Mouse (Mus musculus) kidney, adult 9 months (tissue): ENCODE measurements at regions not wholly inside any gene's neighbourhood (a gene's known extent, or its start where the extent isn't known, plus 50 kb on each side); places are given as distances from the start of the nearest gene placed in this dataset.

Experiments
- DNase-seq: peaks from one replicate; pipeline ENCODE4 v3.0.0; 2022

DNA sequence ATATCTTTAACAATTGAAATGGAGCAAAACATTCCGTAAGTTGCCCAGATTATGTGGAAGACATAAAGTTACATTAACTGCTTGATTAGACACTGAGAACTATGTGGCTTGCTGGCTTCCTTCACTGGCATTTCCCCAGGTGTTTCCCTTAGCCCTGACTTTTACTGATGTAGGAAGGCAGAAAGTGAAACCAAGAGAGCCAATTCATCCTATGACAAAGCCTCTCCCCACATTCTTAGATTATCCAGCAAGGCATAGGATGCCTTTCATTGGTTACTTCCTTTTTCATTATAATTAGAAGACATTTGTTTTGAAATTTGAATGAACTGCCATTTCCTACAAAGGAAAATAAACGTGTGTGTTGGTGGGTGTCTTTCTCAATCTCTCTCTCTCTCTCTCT, 72.1 kb downstream of the Cdc42ep3 start:
- DNase-seq = no peak

DNA sequence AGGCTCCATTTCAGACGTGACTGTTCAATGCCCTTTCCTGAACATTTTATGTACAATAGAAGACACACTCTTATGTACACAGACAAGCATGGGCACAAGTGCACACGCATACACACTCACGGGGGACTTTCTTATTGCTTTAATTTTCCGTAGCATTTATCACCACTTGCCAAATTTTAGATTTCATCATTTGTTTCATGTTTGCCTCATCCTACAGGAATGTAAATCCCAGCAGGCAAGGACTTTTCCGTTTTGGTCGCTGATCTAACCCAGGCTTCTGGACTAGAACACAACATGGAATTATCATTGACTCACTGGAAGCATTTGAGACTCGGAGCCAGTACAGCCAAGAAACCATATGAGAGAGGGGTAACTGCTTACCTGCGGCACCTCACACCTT, 81.3 kb downstream of the Cdc42ep3 start:
- no peak for DNase-seq

DNA sequence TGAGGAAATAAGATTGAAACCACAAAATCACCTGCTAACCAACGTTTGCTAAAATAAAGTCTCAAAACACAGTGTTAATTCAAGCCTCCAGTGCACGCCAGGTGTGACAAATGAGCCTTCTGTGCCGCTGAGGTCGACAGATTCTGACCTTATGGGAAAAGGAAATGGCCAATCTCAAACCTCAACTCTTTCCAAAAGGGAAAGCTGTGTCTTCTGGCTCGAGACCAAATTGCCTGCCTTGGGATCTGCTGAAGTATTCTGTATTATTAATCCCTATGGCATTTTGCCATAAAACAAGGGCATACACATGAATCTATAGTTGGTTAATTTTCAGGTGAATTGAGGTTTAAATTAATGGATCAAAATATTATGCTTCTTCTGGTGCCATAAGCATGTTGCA, 95.2 kb downstream of the Cdc42ep3 start:
- no peak for DNase-seq

DNA sequence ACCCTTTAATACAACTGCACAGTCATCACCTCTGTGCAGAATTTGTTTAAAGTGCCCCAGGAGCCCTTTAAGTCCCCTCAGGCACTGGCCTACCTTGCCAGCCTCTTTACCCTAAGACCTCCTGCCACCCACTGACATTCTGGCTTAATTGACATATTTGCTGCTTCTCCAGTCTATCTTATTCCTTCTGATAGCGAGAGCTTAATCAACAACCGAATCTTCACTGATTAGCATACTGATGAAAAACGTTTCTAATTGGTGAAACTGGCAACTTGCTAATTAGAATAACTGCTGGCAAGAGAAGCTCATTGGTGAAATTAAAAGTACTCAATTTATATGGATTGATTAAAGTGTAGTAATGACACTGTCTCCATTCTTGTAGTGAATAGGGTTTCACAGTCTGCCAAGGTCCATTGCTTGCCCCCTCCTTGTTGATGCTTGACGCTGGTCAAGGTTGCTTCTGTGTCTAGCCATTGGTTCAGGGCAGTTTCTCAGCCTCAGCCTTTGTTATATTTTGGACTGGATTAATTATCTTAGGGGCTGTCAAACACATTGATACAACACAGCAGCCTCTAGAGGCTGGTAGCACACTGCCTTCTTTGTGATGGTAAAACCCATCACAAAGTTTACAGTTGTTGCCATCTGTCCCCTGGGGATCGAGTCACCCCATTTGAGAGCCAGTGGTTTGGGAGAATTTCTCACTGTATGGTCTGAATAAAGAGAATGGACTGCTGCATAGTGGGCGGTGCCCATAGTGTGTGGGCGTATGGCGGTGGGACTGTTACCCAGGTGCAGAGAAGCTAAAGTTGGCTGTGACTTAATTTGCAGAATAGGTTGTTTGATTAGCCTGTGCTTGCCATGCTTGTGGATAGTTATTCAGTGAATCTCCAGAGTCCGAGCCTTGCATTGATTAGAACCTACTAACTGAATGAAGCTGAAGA, 107.7 kb downstream of the Cdc42ep3 start:
- no peak for DNase-seq

DNA sequence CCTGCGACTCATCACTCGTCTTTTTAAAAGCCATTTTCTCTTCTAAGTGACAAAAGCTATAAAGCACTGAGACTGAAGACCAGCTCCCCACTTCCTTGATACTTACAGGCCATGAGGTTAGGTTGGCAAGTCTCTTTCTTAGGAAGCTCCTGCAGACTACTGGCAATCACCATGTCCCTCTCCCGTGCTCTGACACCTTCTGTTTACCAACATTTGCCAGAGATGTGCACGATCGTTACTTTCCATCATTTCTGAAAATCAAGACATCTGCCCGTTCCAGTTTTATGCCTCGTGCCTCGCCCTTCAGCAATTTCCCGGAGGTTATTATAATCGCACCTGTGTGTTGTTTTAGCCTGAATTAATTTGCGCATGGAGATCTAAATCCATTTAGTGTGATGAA, 110.8 kb downstream of the Cdc42ep3 start:
- DNase-seq = no peak

DNA sequence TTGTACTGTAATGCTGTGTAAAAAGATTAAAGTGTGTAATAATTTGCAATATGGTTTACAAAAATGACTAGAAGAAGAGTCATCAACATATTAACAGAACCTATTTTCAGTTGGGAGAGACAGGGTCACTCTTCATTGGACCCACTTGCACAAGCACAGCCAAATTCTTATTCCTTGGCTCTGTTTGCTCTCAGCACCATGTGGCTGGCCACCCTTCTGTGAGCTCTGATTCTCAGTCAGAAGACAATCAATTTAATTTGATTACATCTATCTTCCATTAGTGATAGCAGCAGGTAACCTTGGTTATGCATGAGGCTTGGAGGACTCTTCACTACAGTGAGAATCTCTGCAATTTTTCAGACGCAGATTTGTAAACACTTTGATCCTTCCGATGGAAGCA, 111.5 kb downstream of the Cdc42ep3 start:
- no peak for DNase-seq

DNA sequence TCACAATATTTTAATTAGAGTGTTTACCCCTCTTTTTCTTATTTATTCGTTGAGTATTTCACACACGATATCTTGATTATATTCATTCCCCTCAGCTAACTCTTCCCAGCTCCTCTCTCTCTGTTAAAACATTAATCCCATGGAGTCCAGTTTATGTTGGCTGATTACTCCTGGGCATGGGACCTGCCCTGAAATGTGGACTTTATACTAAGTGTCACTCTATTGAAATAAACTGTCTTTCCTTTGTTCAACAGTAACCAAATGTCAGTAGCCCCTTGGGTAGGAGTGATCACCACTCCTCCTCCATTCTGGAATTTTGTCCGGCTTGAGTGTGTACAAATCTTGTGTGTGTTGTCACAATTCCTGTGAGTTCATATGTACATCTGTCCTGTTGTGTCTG, 113.4 kb downstream of the Cdc42ep3 start:
- peak; percentile 39 for DNase-seq

DNA sequence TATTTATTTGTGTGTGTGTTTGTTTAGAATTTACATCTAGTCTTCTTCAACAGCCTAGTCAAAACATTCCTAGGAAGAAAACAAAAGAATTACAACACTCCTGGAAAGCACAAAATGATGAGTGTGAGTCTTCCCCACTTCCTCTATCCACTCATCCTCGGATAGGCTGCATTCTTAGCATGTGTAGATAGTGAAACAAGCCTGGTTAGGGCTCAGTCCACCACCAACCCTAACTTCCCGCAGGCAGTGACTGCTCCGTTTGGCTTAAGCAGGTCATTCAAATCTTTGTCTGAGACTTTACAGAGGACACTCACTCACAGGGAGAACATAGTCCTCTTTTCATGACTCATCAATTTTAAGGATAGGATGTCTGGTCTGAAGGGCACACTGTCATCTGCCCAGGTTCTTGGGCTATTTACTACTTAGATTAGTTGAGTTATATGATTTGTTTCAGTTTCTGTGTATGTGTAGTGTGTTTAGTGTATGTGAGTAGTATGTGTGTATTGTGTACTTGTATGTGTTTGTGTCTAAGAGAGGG, 118.6 kb downstream of the Cdc42ep3 start:
- no peak for DNase-seq

DNA sequence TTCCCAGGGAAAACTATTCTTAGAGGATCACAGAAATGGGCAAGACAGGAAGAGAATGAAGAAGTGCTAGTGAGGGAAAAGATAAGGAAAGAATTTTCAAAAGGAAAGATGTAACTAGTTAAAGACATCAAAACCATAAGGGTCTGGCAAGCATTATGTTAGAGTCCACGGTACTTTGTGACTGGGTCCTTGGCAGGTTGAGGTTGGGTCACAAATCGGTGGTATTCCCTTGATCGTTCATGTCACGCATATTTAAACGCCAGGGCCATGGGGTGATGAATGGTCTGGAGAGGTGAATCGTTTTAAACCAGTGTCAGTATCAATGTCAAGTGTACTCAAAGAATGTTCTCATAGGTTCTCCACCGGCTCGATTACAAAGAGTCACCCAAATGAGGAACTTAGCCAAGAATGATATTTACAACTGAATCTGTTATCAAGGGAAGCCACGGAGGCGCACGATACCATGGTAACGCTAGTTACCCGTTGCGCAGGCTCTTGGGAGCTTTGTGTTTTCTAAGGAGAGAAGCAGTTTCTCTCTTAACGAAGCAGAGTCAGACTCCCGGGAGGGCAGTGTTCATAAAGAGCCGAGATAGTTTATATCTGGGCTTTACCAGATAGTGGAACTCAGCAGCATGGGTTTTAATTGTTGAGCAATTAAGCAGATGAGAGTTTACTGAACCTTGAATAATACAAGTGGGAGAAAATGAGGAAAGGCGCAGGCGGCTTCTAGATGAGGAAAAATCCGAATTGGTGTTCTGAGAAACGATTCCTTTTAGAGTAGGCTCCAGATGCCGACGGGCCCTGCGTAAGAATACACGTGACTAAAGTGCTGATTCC, 124.0 kb downstream of the Cdc42ep3 start:
- DNase-seq = no peak

DNA sequence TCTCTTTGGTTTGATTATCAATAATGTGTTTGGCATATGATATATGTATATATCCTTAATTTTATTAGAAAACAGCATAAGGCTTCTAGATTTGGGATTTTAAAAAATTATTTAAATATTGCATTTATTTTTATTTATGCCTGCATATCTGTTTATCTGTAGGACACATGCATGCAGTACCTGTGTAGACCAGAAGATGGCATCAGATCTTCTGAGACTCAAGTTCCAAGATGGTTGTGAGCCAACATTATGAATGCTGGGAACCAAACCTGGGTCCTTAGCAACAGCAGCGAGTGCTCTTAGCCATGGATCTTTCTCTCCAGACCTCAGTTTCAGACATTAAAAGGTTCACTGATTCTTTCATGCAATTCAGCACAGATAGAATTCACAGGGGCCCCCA, 148.3 kb downstream of the Cdc42ep3 start:
- no peak for DNase-seq

DNA sequence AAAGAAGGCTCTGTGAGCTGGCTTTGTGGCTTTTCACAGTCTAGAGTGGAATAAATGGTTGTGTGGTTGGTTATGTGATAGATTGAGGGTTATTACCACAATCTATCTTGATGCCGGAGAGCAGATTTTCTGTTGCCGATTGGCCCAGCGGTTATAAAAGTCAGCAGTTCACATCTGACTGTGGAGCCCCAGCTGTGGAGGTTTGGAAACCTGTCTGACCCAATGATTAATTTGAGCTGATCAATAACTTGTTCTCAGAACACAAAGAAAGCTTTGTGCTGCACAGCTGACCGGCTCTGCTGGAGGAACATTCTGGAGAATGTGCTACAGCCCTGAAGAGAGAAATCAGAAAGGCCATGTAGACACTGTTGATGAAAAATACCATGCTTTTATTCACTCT, 148.8 kb downstream of the Cdc42ep3 start:
- DNase-seq = no peak

DNA sequence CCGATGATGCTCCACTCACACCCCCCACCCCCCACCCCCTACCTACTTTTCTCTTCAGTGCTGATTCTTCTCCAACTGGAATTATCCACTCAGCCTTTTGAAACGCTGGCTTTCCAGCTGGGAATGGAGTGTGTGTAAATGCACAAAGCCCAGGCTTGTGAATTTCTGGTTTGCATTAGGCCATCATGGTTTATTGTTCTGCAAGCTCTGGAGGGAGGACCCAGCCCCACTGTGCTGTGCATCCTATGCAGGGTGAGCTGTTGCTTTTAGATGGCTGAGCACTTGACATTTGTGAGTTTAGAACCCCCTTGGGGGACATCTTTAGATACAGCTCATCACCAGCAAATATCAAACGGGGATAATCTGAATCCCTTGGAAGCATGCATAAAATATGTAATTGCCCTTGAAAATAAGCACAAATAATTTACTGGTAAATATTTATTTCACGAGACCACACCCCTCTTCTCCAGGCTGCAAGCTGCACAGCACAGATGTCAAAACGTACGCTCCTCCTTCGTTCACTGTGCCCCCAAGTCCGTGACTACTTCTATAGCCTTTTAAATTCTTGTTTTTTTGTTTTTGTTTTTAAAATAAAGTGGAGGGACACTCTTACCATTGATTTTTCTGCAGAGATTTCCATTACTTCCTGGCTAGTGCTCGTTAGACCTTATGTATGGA, 148.2 kb downstream of the Qpct start:
- no peak for DNase-seq

DNA sequence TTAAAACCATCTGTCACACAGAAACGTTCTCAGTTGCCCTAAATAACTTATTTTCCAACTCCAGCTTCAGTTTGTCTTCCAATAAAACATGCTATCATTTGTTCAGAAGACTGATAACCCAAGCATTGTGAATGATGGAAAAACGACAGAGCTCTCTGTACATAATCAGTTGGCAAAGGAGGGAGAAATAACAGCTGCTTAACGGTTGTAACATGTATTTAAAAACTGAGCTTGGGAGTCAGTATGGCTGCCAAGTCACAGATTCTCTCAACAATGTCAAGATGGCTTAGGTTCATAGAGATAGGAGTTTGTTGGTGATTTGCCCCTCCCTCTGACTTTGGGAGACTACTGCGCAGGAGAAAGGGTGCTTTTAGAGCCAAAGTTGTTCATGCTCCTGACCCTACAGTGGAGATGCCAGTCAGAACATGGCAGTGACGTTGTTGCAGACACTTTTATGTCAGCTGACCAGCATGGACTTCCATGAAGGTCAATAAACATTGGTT, 140.2 kb downstream of the Qpct start:
- DNase-seq = no peak

DNA sequence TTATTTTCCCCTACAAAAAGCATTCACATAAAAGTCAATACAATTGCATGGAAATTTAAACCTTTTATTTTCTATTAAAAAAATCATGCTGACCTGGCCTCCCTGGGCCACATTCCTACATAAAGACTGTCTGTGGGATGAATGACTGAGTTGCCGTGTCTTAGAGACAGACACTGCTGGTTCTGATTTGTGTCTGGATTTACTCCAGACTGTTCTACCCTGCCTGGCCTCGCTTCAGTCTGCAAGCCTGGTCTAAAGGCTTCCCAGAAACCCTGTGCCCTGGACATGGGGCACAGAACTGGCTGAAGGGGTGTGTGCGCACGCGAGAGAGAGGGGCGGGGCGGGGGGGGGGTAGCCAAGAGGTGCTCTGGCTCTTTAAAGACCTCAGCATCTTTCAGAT, 136.6 kb downstream of the Qpct start:
- DNase-seq = no peak

DNA sequence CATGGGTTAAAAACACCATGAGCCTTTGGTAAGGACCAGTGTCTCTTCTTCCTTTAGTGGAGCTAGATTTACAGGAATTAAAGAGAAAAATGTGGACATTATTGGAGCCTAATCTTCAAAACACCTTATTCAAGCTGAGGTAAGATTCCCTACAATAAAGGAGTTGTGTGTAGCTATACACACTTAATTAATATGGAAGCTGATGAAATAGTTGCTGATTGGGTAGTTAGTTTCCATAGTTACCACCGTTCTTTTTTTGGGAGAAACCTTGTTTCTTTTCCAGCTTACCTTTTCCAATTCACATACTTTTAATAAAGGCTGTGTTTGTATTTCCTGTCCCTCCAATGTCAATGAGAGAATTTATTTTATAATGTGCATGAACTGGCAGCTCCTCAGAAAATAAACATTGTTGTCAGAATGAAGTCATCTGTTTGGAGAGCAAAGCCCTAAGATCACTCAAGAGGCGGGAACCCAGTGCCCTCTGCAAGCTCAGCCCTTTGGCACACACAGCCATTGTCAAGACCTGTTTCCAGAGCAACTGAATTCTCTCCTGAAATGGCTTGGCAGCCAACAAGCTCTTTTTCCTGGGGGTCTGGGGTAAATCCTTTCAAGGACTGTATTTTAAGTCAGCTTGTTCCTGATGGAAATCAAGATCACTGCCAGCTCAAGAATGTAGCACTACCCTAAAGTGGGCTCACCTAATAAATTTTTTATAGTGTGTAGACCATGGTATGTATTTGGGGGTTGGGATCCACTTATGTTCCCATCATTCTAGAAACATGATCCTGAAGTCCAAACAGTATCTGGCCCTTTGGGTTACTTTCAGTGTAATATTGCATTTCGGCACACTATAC, 128.8 kb downstream of the Qpct start:
- no peak for DNase-seq

DNA sequence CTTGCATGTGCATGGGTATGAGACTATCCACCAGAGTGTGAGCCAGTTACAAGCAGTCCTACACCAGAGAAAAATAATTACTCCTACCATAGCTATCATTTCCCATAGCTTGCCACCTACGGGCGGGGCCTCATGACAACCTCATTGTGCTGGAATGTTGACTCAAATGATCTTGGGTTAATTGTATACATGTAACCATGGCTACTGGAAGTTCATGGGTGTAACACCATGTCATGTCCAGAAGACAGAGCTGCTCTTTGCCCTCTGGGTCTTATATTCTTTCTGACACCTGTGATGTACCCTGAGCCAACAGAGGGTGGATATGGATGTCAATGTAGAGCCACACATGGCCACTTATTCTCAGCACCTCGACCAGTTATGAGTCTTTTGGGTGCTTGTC, 125.6 kb downstream of the Qpct start:
- DNase-seq = no peak

DNA sequence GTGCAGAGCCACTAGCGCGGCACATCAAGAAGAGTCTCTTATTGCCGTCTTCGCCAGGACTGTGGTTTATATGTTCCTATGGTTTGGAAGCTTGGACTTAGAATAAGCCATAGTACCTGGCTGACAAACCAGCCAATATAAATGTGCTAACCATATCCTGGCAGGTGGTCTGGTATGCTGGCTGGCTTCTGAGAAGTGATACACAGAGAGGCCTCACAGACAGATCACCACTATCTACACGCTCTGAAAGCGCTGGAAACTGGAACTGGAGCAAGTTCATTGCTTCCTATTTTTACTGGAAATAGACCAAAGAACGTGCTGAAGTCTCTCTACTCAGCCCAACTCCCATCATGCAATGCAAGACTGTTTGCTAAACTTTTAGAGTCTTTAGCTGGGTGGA, 124.7 kb downstream of the Qpct start:
- DNase-seq = peak; percentile 13

DNA sequence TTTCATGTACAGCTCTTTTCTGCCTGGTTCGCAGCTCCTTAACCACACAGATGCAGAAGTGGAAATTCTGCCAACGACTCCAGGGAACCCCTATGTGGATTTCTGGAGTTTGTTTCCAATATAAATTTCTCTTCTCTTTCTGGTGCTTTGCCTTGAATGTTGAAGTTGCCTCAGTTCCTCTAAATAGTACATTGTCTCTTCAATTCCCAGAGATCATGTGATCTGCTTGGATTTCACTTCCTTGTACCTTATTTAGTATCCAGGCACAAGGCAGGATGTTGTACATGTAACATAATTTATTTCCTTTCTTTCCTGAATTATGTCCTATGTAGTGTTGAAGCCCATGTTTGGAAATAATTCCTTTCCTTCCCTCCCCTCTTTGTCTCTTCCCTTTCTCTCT, 123.7 kb downstream of the Qpct start:
- no peak for DNase-seq

DNA sequence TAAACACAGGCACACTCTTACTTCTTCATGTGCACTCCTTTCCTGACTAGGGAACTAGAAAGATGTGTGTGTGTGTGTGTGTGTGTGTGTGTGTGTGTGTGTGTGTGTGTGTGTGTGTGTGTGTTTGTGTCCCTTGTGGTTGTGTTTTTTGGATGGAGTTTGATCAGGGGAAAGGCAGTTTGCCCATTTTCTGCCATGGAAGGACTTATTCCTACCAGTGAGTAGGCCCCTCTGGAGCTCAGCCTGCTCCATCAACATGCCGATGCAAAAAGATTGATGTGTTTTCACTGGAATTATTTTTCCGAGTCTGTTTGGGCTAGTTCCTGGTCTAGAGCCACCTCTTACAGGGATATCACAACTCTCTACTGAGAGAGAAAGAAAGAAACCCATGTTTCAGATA, 120.6 kb downstream of the Qpct start:
- no peak for DNase-seq

DNA sequence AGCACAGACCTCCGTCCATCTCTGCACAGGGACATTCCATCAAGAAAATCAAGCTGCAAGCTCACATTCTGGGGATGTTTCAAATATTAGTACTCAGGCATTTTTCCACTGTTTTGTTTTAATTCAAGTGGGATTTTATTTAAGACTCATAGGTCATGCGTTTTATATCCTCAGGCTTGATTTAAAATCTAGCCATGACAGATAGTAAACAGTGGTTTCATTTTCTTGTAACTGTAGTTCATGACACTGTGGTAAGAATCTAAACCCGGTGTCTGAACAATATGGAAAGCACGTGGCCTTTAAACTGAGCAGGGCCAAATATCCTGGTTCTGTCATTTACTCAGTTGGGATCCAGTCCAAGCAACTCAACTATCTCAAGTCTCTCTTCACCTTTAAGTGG, 119.0 kb downstream of the Qpct start:
- DNase-seq = peak; percentile 19

DNA sequence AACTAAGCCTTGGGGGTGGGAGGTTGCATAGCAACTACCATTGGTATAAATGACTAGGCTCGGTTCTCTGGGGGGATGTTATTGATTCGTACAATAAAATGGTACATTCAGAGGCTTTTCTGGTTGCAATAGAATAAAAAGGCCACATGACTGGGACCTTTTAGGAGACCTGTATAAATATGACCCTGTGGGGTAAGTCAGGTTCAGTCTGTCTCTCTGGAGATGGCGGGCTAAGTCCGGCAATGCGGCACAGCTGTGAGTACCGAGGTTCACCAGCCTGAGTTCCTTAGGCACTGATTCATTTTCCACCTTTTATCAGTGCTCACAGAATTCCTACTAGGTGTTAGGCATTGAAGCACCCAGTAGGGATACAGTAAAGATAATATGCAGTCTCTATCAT, 115.5 kb downstream of the Qpct start:
- no peak for DNase-seq
